Mouse (Mus musculus): ENCODE measurements at regions not wholly inside any gene's neighbourhood (a gene's known extent, or its start where the extent isn't known, plus 50 kb on each side); places are given as distances from the start of the nearest gene placed in this dataset.

GRCm38 (mm10) chr13:105377038-105377437 is 66.4 kb upstream of the Htr1a start:
- peak; percentile 42 to 80 for DNase-seq

- no peak for DNase-seq
These were observed 64.9 kb upstream of the Htr1a start for GRCm38 (mm10) chr13:105378587-105378986.

- DNase-seq = no peak
These were observed 56.2 kb upstream of the Htr1a start for GRCm38 (mm10) chr13:105387016-105387772.
